Mouse (Mus musculus): ENCODE measurements around the gene Fgf8. TPM values are rescaled to one million over a fixed set of nuclear protein-coding genes. Genes with fewer than 3 reads are reported as not detected.

Gene Fgf8
- total RNA-seq, 2 experiments from 2014 or later: not detected

DNA sequence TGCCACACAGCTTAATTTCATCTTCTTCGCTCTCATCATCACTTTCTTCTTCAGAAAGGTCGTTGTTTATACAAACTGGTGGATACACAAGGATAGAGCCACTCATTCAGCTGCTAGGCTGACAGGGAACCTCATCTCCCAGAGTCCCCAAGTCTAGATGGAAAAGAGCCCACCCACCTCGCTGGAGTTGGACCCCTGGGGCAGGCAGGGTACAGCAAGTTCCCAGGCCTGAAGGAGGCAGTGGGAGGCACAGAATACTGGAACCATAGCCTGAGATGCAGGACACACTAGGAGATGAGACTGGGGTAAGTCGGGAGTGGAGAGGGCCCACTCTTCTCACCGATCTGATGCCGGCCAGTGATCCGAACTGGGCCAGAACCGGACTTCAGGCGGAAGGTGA is 5.5 kb upstream of the Fgf8 start:
- DNase-seq: no peak

DNA sequence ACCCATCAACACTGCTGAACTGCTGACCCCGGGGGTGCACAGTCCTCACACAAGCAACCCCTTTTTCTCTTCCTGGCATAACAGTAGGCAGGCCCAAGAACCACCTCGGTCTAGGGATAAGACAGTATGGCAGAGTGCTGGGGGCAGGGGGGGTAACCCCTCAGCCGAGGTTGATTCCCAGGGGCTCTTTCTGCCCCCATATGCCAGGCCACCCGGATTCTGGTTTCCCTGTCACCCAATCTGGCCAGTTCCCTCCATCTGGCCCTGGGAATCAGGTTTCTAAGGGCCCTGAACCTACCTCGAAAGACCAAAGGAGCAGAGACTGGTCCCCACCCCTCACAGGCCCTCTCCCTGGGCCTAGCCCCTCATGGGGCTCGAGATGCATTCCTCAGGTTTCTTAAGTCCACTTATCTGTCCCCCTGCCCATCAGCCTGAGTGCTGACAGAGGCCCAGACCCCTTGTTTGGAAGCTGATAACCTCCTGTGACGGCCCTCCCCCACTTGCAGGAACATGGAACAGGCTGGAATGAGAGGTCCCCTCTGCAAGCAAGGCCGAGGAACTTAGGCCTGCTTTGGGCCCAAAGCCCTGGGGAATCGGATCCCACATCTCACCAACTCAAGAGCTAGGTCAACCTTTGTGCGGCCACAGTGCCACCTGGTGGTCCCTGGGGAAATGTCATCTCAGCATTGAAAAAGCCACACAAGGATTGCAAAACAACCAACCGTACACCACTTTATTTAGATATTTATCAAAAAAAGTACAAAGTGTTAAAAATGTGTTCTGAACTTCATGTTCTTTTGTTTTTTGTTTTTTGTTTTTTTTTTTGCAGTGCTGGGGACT is 4.5 kb upstream of the Fgf8 start:
- peak; percentile 81 to 85 for DNase-seq

DNA sequence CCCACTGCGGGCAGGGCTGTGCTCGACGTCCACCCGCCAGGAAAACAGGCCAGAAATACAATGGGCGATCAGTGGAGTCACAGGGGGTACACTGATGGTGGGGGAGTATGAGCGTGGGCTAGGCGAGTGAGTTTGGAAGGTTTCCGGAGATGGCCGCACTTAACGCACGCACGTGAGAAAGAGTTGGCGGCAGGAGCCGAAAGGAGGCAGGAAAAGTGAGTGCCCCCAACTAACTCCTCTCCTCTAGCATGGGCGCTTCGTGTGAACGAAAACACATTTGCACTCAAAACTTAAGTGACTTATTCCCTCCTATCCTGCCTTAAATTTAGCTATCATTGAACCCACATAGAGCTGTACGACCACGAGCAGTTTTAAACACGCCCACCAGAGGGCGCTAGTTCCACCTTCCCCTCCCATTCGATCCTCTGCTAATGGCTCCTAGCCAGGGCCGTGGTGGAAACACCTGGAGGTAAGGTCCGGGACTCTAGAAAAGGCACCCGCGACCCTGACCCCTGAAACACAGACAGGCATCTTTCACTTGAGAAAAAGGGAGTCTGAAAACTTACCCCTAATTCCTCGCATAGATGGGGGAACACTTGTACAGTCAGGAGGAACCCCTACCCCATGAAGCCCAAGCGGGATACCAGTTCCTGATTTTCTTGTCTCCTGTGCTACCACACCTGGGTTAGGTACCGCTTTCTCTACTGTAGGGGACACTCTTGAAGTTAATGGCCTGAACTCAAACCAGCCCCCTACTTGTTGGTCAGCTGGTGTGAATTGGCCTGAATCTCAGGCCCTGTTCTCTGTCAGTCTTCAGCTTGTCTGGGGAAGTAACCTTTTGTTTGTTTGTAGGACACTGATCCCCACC is 3.7 kb upstream of the Fgf8 start:
- DNase-seq: peak; percentile 63 to 70

DNA sequence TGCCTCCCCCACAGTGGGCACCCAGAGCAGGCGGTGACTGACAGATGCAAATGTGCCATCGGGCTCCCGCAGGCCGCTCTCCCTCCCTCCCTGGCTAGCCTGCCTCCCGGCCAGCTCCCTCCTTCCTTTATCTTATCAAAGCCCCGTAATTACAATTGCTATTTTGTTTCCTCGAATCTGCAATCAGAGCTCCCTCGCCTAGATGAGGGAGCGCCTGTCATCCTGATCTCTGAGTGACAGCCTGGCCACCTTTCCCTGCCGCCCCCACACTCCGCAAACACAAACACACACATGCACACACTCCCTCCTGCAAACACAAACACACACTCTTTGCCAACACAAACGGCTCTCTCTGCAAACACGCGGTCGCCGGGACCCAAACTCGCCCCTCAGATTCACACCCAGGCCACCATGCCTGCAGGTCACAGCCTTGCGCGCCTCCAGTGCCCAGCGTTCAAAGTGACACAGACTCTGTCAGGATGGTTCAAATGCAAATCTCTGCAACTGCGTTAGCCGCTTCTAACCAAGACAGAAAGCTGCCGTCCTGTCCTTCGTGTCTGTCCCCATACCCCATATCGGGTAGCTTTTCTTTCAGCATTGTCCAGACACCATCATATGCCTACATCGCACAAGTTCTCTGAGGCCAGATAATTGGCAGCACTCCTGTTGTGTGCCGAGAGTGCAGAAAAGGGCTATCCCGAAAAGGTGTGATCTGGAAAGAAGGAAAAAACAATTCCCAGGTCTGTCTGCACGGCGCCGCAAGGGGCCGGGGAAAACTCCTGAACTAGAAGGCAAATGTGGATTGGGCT is 2.8 kb upstream of the Fgf8 start:
- DNase-seq: no peak

DNA sequence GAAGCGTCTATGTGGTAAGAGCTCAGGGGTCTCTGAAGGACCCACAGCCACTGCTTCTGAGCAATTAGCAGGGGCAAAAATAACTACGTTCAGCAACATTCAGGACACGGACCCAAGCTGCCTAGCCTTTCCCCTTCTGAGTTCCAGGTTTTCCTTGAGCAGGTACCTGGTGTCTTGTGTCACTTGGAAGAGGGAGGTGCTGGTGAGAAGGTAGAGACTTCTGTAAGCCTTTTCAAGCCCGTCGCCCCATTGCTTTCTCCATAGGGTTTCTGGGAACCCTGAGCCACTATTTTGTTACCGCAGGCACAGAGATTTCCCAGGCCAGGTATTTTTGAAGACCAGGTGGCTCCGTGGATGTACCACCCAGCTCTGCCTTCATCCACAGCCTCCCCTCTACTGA is 904 bp upstream of the Fgf8 start:
- DNase-seq: no peak

DNA sequence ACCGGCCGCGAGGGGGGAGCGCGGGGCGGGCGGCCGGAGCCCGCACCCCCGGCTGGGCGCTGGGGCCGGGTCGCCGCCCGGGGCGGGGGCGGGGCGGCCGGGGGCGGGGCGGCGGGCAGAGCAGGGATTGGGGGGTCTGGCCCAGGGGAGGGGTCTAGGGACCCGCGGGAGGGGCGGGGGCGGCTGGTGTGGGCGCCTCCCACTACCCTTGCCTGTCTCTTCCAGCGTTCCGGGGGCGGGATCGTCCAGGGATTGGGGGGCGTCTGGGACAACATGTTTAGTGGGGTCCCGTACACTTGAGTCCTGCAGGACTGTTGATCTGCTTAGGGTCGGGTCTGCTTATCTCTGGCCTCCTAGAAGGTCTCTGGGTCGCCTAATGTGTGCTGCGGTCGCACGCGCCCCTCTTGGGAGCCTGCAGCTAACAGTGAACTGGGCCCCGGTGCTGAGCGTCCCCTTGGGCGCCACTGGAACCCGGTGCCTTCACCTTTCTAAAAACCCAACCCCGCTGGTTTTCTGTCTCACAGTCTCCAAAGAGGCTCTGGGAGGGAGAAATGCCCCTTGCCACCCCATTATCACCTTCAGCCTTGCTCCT is 365 bp upstream of the Fgf8 start:
- no peak for DNase-seq

DNA sequence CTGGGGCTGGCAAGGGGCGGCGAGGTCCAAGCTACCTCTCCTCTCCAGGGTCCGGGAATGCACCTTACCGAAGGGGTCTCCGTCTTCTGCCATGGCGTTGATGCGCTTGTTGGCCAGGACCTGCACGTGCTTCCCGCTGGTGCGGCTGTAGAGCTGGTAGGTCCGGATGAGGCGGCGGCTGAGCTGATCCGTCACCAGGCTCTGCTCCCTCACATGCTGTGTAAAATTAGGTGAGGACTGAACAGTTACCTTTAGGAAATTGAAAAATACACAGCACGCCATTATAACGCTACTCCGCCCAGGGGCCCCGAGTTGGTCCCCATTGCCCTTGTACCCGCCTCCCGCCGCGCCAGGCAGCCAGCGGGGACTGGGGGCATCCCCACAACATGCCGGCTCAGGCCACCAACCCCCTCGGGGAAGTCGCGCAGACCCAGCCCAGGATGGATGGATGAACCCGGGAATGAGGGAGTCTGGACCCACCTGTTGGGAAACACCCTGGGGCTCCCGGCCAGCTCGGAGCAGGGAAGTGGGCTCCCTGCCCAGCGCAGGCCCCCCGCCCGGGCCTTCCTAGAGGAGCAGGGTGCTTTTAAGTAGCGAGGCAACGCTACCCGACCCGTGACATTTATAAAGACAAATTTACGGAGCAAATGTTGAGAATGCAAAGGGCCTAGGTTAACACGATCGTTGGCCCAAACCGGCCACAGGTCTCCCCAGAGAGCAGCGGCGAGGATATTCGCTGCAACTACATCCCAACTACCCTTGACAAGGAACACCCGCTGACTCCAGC is 1.1 kb downstream of the Fgf8 start:
- DNase-seq: no peak

DNA sequence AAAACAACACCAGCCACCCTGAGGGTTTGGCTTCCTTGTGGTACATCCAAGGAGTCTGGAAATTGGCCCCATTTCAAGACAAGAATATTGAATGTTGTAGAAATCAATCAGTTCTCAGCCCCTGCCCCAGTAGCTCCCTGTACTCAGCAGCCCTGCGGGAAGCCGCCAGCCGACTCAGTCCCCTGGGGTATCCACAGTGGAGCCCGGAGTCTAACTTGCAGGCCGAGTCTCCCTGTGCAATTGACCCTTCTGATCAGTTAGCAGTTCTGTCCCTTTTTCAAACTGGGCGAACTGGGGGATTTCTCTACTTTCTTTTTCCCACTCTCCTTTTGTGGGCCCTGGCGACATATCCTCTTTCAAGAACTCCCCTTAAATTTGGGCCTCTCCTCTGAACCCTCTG is 1.9 kb downstream of the Fgf8 start:
- DNase-seq: no peak

DNA sequence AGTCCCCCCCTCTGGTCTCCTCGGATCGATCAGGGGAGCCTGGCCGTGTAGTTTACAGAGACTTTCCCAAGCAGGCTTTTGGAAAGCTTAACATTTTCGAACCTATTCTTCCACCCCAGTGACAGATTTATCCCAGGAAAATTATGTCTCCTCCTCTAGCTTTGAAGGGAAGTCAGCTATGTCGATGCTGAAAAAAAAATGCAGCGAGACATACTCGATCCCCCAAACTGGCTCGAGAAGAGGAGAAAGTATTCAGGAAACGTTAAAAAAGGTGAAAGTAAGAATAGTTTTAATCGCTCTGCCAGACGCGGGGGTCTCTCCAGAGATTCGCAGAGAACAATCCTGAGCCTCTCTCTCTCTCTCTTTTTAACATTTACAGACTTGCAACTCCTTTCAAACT is 2.5 kb downstream of the Fgf8 start:
- DNase-seq: no peak

DNA sequence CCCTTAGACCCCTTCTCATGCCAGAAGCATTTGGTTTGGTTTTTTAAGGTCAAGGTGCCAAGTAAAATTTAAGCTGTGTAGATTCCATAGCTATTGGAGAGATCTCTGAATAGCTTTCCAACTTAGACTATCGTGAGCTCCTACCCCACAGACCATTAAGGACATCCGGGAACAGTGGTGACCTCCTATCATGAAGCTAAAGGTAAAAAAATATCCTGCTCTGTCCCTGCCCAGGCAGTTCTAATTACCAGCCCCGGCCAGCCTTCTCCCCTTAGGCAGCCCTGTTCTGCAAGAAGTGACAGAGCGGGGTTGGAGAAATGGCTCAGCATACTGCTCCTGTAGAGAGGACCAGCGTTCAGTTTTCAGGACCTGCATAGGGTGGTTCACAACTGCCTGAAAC is 4.2 kb downstream of the Fgf8 start:
- no peak for DNase-seq

DNA sequence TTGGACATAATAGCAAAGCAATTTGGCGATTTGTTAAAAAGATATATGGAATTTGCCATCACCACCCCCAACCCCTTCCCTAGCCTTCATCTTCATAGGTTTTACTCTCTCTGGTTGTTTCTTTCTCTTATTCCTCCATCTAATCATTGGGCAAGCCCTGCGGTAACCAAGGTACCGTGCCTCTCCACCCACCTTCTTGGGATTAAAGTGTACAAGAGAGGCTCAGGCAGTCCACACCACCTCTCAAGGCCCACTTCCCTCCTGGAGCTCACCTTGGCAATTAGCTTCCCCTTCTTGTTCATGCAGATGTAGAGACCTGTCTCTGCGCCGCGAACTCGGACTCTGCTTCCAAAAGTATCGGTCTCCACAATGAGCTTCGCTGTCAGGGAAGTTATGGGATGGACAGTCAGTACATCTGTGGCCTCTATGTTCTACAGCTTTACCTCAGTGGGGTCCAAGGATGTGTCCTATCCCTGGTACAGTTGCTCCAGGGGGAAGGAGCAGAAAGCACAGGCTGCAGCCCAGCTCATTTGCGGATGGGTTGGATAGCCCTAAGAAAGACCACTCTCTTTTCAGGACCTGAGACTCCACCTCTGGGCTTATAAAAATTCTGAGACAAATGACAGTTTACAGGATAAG is 4.8 kb downstream of the Fgf8 start:
- DNase-seq: no peak

DNA sequence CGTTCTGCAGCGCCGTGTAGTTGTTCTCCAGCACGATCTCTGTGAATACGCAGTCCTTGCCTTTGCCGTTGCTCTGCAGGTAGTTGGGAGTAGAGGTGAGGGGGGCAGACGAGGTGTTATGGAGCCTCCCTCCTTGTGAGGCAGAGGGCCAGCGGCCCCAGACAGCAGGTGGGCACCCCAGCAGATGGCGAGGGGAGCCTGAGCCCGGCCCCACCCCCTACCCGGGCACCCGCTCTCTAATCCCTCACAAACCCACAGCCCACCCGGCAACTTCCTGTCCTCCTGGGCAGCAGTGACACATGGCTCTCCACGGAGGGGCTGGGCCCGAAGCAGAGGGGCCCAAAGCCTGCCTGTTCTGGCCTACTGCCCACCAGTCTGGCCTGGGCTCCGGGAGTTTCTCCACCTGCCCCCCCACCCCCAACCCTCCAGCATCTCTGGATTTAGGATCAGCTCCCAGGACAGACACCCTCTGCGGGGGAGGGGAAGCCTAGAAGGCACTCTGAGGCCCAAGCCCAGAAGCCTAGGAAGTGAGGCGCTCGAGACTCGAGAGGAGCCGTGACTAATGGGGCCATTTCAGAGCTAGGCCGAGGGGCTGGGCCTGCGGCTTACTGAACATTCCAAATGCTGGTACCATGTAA is 5.4 kb downstream of the Fgf8 start:
- DNase-seq: no peak

DNA sequence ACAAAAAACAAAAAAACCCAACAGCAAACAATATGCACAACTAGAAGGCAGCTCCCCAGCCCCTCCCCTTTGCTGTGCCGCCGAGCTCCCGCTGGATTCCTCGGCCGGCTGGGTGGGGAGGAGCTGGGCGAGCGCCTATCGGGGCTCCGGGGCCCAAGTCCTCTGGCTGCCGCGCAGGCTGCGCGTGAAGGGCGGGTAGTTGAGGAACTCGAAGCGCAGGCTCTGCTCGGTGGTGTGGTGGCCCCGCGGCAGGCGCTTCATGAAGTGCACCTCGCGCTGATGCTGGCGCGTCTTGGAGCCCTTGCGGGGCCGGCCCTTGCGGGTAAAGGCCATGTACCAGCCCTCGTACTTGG is 5.9 kb downstream of the Fgf8 start:
- no peak for DNase-seq

DNA sequence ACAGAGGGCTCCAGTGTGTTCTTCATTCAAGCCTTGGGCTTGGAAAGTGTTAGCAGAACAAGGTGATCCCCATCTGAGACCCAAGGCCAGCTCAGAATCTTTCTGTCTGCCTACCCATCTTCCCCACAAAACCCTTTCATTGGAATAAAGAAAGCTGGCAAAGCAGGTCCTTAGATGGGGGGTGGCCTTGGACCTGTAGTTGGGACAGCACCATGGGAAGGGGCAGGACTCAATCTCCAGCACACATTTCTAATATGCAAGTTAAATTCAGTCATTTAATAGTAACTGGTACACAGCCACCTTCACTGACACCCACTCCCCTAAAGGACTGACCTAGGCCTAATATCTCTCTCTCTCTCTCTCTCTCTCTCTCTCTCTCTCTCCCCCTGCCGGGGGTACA is 6.5 kb downstream of the Fgf8 start:
- no peak for DNase-seq

DNA sequence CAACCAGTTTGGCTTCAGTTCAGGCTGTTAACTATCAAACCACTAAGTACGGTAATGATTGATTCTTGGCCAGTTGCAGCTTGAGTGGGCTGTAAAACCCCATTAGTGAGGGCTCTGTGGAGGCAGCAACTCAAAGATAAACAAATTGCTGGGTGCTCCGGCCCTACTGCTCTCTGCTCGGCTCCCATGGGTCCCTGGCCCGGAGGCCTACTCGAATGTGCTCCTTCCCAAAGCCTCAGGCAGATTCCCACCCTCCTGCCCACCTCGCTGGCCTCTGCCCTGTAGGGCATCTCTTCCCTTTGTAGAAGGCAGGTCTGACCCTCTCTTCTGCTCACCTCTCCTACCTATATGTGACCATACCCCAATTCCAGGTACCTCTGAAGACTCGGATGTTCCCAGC is 8.0 kb downstream of the Fgf8 start:
- no peak for DNase-seq

DNA sequence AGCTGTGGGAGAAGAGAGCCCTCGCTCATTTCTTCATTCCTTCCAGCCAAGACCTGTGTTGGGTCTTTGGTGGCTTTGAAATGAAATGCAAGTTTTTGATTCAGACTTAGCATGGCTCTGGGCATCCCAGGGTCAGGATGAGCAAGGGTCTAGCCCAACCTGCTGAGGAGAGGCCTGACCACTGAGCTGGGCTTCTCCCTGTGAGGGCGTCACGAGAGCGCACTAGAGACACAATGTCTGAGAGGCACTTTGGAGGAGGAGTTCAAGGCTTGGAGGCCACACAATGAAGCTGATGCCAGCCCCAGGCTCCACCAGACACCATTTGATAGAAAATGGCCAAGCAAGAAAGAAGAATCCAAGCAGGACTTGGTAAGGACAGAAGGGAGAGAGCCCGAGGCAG is 8.5 kb downstream of the Fgf8 start:
- no peak for DNase-seq

DNA sequence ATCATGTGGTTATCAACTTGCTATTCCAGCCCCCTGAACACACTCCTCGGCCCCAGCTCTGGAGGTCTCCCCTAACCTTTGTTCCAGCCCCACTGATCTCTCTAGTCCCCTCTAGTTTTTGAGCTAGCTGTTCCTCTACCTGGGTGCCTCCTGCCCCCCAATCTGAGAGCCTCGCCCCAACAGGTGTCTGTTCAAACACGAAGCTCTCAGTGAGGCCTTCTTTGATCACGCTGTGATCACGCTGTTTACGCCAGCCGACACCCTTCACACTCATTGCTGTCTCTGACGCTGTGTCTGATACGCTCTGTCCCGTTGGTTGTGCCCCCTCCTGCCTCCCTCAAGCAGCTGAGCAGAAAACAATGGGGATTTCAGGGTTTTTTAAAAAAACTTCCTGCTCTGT is 9.2 kb downstream of the Fgf8 start:
- no peak for DNase-seq

DNA sequence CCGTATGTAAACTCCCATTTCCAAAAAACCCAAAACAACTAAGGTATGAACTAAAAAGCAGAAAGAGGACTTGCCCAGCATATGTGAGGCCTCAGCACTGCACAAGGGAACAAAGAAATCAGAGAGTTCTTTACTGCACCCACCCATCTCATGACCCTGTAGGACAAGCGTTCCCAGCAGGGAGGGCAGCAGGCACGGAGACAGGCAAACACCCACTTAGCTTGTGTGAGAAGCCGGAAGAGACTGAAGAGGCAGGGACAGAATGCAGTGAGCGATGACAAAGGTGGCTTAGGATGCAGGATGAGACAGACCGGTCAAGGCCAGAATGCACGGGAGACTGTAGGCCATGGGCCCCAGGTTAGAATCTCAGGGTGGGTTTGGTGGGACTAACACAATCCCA is 11.1 kb downstream of the Fgf8 start:
- no peak for DNase-seq

DNA sequence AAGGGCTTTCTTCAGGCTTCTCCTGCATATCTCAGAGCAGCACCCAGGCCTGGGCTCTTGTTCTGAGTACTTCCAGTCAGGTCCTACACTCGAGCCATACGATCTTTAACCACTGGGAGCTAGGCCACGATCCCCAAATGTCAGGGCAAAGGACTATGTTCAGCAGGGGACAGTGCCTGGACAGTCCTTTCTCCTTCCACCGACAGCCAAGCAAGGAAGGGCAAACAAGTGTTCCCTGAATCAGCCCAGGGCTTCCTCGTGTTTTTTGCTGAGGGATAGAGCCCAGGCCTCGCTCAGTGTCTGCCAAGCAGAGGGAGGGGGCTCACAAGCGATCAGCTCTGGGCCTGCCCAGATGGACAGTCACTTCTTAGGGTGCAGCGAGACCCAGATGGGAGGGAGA is 12.7 kb downstream of the Fgf8 start:
- DNase-seq: no peak

DNA sequence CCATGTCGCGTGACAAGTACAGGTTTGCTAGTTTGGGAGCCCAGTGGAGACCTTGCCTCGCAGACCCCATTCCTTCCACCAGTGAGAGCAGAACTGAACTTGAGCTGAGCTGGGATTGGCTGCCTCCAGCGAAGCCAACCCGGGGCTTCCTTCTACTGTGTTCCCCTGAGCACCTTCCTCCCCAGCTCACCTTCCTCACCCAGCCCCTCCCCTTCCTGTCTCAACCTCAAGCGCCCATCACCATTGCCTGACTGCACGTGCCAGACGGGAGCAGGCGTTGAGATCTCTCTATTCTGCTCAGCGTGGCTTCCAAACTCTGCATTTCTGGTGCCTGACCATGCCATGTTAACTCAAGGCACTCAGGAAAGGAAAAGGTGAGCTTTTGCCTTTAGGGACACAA is 15.5 kb downstream of the Fgf8 start:
- no peak for DNase-seq

Measured in layer of hippocampus, postnatal 36 days (tissue).